Mouse (Mus musculus) urinary bladder, postnatal 14 days (tissue): ENCODE measurements around the gene Gm973.

Experiments used
- DNase-seq: peaks from one replicate; pipeline ENCODE4 v3.0.0; 2021; ENCODE audit warnings: low spot score

The Gm973 gene

DNA sequence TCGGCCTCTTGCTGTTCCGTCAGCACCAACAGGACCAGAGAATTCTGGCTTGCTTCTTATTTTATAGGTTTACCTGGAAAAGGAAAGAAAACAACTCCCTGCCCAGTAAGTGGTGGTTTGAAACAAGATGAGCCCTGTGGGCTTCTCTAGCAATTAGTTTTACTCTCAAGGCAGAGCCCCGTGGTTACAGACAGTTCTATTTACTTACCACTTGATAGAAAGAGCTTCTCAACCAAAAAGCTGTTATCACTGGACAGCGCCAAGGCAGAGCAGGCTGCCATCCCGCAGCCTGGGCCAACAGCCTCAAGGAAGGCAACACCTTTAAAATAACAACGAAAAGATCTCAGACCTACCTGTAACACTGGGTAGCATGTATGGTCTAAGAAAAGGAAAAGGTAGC lies 26.2 kb downstream of the Gm973 start:
- DNase-seq: no peak

DNA sequence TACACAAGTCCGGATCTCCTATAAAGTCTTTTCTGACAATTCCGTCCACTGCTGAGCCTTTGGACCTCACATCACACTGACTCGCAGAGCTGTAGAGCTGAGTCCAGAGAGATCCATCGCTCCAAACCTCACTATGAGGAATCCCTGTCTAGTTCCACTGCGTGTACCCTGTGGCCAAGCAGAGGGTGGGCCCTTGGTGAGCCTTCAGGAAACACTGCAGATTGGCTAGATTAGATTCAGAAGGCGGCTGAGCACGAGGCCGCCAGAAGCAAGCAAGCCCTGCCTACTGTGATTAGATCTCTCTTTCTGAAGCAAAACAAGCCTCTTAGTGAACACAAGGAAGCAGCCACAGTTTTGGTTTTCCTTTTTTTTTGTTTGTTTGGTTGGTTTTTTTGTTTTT lies 27.8 kb downstream of the Gm973 start:
- peak; percentile 55 for DNase-seq

DNA sequence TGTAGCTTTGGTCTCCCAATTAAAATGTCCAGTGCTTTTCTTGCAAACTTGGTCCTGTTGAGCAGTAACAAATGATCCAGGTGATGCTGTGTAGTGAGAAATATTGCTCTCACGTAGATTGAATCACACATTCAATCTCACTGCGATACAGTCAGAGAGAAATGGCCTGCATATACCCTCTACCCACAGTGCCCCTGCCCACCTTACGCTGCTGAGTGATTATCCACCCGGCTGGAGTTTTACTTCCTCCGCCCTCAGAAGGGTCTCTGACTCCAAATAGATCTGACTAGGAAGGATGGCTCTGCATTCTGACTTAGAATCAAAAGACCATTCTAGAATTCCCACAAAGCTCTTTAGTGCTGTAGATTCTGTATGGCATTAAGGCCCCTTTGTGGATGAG lies 32.4 kb downstream of the Gm973 start:
- DNase-seq: no peak

DNA sequence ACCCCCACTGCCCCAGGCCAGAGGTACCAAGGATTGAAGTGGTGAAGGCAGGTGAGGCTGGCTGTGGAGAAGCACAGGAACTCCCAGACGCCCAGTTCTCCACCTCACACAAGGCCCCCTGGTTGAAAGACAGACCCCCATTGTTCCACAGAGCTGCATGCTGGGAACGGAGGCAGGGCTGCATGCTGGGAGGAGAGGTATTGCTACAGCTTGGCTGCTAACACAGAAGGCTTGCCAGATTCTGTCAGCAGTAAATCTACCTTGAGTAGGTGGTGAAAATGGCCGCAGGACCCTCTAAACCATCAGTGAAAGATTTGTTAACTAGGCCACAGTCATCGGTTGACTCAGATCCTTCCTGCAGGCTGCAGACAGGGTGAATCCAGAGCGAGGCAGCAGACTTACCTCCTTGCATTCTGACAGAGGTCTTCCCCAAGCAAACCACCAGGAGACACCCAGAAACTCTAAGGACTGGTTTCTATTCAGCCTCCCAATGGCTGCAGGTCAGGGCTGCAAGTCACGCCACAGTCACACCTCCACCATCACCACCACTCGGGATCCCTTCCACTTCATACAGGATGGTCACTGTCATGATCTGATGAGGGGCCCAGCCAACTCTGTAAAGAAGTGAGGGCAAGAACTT lies 33.1 kb downstream of the Gm973 start:
- DNase-seq: no peak

GRCm38 (mm10) chr1:59550227-59550626 lies 34.2 kb downstream of the Gm973 start:
- peak; percentile 19 for DNase-seq

GRCm38 (mm10) chr1:59550996-59551395 lies 34.9 kb downstream of the Gm973 start:
- DNase-seq: no peak

DNA sequence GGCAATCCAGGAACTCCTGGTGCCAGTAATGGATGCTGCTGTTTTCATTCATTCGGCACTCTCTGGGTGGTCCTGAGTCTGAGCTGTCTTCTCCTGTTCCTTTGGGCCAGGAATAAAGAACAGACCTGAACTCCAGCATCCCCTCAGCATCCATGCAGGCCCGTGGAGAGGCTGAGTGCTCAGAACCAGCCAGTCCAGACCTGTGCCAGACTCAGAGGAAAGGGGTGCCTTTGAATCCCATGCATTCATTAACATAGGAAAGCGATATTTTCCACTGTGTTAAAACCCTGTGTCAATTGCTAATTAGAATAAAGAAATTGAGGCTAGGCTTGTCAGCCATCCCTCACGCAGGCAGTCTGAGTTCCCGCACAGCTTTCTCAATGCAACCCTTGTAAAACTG lies 37.6 kb downstream of the Gm973 start:
- no peak for DNase-seq

- DNase-seq: no peak
Measured at GRCm38 (mm10) chr1:59563581-59563980, 47.5 kb downstream of the Gm973 start.

GRCm38 (mm10) chr1:59565804-59566203 lies 49.7 kb downstream of the Gm973 start:
- DNase-seq: peak; percentile 30

DNA sequence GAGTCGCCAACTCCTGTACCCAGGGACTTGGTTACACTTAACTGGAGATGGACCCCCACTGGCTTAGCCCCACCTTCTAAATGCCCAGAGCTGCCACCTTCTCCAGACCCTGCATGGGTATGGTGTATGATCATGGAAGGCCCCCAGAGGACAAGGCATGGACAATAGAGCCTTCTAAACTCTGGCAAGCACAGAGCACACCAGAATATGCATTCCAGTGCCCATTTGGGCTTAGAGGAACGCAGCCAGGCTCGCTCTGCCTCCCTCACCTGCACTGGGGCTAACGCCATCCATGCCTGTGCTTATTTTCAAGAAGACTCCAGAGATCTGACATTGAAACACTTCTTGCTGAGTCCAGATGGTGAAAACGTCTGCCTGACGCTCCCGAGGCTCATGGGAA lies 50.2 kb downstream of the Gm973 start:
- no peak for DNase-seq

- no peak for DNase-seq
Measured at GRCm38 (mm10) chr1:59566926-59567325, 50.9 kb downstream of the Gm973 start.

- DNase-seq: no peak
Measured at GRCm38 (mm10) chr1:59567521-59567920, 51.5 kb downstream of the Gm973 start.

DNA sequence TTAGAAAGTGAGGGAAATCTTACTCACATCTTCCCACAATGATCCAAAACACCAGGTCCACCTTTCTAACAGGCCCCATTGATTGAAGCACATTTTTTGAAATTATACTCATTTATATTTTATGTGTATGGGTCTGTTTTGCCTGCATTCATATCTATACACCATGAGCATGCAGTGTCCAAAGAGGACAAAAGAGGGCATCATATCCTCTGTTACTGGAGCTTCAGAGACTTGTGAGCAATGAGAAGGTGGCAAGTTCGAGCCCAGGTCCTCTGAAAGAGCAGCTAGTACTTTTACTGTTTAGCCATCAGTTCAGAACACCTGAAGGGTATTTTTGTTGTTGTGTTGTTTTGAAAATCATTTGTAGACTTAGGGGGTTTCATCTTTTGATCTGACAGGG lies 52.2 kb downstream of the Gm973 start:
- DNase-seq: no peak

DNA sequence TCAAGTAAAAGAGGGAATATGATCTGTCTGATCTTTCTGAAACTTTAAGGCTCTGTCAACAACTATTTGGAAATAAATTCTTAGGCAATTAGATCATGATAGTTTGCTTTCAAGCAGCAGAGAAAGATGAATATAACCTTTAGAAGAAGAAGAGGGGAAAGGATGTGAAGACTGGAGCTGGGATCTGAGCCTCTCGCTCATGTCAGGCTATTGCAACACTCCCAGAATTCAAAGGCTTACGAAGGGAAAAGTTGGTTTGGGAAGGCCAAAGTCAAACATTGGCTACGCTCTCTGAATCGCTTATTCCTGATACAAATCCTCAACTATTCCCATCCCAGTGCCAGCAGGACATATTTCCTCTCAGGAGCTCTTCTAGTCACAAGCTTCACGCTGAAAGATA lies 53.2 kb downstream of the Gm973 start:
- no peak for DNase-seq

DNA sequence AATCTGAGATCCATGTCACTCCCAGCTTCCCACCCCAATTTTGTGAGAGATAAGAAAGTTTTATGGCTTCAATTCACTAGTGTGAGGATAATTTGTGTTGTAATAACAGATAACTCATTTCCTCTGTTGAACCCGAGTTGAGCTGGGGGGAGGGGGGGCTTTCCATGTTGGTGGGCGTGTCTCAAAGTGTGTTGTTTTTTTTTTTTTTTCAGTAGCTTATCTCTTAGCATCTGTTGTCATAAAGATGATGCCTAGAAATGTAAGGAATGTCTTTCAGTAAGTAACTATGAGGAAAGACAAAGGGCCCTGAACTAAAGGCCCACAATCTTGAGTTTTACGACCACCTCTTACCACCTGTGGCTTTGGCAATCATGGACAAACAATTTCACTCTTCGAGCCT lies 54.7 kb downstream of the Gm973 start:
- DNase-seq: no peak

DNA sequence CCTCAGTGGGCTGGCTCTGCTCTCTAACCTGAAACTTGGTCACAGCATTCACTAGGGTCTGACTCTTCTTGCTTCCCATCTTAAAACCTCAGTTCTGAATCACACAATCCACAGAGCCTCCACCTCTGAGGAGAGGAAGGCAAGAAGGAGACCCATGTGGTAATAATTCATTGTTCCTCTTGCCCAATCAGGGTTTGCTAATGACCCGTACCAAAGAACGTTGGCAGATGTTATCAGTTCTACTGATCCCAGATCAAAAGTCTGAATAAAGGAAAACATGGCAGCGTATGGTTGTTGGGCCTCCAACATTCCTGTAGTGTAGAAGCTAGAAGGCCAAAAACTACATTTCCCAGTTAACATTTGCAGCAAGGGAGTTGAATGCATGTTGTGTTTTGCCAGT lies 55.4 kb downstream of the Gm973 start:
- DNase-seq: no peak

DNA sequence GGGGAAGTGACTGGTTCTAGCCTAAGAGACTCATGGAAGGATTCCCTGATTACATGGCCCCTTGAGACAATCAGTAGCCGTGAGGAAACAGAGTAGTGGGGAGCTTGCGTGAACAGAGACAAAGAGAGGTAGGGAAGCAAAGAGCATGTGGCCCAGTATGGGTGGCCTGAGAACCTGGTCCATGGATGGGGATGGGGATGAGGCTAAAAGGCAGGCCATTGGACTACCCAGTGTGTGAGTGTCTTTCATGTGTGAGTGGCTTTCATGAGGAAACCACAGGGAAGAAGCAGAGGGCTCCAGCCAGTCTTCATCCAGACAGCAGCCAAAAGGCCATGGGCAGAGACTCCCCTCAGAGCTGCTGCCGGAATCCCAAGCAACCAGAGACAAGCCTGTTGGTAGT lies 57.8 kb downstream of the Gm973 start:
- no peak for DNase-seq

DNA sequence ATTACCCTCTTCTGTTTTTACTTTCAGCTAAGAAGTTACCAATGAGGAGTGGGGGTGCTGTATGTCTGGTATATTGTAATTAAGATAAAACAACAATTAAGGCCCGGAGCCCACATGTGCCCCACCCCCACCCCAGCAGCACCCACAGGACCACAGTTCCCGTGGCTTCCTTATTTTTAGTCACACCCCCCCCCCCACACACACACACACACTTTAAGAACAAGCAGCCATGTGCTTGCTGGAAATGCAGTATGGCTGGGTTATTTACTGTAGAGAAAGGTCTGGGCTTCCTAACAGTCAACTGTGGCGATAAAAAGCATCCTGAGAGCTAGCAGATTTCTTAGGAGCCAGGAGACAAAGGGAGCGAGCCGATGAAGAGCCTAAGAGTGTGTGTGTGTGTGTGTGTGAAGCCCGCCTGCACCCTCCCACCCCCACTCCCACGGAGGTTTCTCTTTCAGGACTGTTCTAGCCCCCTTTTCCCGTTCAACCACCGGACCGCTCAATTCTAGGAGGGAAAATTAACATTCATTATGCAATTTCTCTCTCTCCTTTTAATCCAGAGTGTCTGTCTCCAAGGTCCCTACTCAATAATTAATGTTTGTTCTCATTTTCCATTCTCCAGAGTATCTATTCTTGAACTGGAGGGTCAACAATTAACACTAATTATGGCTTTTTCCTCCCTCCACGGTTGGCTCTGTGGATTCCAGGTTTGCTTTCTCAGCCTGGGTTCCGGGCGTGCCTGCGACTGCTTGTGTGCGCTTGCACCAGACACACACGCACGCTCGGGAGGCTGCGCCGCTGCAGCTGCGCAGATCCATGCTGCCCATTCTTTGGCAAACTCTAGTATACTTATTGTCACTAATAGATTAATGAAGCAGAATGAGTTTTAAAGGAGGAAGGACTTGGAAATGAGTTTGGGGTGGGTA lies 58.5 kb downstream of the Gm973 start:
- DNase-seq: no peak

- no peak for DNase-seq
Measured at GRCm38 (mm10) chr1:59578770-59579169, 62.7 kb downstream of the Gm973 start.

- no peak for DNase-seq
Measured at GRCm38 (mm10) chr1:59579327-59579726, 63.3 kb downstream of the Gm973 start.

- DNase-seq: peak; percentile 46
Measured at GRCm38 (mm10) chr1:59580131-59580751, 64.2 kb downstream of the Gm973 start.

DNA sequence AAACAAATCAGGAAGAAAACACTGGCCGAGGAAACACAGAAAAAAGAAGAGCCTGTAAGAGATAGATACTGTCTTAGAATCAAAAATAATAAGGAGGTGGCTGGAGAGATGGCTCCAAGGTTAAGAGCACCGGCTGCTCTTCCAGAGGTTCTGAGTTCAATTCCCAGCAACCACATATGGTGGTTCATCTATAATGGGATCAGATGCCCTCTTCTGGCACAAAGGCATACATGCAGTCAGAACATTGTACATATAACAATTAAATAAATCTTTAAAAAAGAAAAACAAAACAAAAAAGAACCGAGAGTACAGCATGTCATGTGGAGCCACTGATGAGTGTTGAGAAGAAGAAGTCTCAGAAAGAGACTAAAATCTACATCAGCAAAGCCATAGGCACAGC lies 64.8 kb downstream of the Gm973 start:
- DNase-seq: no peak
